Mouse (Mus musculus) lung, embryonic 15.5 days (tissue): Measurements from ENCODE around the gene AA986860. TPM values are rescaled to one million over a fixed set of nuclear protein-coding genes. Genes with fewer than 3 reads are reported as not detected.
A peak's percentile ranks its signal among the peaks of the same experiment; 100 is the strongest.

ENCODE experiments used
- ATAC-seq: fragments of 200-750 bp; cut with Nextera tagmentation; 2 replicates; pipeline ENCODE4 v1.8.0; 2017; ENCODE audit warnings: moderate number of reproducible peaks, borderline replicate concordance; ENCODE audit not compliant: low FRiP score, low TSS enrichment; ENCODE audit errors: extremely low read depth
- H3K27ac ChIP-seq: fragments of 300-500 bp; sonication (generic); 2 replicates; pipeline ENCODE4 v1.5.1; 2015; ENCODE audit warnings: moderate library complexity, mild to moderate bottlenecking, inconsistent platforms
- H3K27me3 ChIP-seq: fragments of 300-500 bp; sonication (generic); 2 replicates; pipeline ENCODE4 v1.6.1; 2015; ENCODE audit warnings: inconsistent platforms
- H3K36me3 ChIP-seq: fragments of 300-500 bp; sonication (generic); 2 replicates; pipeline ENCODE4 v1.6.1; 2015; ENCODE audit warnings: inconsistent platforms
- H3K4me1 ChIP-seq: fragments of 300-500 bp; sonication (generic); 2 replicates; pipeline ENCODE4 v1.6.1; 2015; ENCODE audit warnings: inconsistent platforms
- H3K4me2 ChIP-seq: fragments of 300-500 bp; sonication (generic); 2 replicates; pipeline ENCODE4 v1.6.1; 2015; ENCODE audit warnings: inconsistent platforms, mild to moderate bottlenecking, moderate library complexity
- H3K4me3 ChIP-seq: fragments of 300-500 bp; sonication (generic); 2 replicates; pipeline ENCODE4 v1.5.1; 2015; ENCODE audit warnings: mild to moderate bottlenecking, inconsistent platforms
- H3K9ac ChIP-seq: fragments of 300-500 bp; sonication (generic); 2 replicates; pipeline ENCODE4 v1.6.1; 2015; ENCODE audit warnings: inconsistent platforms
- H3K9me3 ChIP-seq: fragments of 300-500 bp; sonication (generic); 2 replicates; pipeline ENCODE4 v1.6.1; 2016; ENCODE audit warnings: inconsistent platforms
- WGBS: fragments of 180-500 bp; shearing (Covaris S2); methylation state at CpG from one replicate; pipeline ENCODE4 v1.1.7; 2015; 5-methylcytosine and 5-hydroxymethylcytosine counted together
- polyA plus RNA-seq: library from polyadenylated mRNA; unstranded; fragments of >200 nt; fragmentation: Nextera tagmentation; extraction: Ambion mirVana; gene quantifications from 2 replicates; pipeline ENCODE4 v1.2.1, GENCODE M21; 2015

Gene AA986860
- polyA plus RNA-seq, 1 experiment from 2014 or later, result 13.0 TPM

DNA sequence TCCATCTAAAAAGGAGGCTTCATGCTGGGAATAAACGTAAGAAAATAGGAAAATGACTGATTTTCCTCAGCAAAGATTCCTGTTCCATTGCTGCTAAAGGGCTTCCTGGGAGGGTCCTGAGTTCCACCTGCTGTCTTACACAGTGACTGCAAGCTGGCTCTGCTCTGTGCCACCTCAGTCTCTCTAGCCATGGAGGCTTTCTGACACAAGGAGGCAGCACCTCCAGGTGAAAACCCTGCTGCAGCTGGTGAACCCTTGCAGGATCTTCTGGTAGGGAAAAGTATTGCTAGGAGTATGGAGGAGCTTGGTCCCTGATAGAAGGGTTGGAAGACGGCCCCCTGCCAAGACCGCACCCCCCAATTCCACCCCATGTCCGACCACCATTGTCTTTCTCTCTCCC lies 55.2 kb downstream of the AA986860 start:
- WGBS, result 35% methylated on average over 4 of the region's 4 CpGs
- H3K36me3 ChIP-seq, result no peaks in the 10 kb centered on the region
- no peak for ATAC-seq

DNA sequence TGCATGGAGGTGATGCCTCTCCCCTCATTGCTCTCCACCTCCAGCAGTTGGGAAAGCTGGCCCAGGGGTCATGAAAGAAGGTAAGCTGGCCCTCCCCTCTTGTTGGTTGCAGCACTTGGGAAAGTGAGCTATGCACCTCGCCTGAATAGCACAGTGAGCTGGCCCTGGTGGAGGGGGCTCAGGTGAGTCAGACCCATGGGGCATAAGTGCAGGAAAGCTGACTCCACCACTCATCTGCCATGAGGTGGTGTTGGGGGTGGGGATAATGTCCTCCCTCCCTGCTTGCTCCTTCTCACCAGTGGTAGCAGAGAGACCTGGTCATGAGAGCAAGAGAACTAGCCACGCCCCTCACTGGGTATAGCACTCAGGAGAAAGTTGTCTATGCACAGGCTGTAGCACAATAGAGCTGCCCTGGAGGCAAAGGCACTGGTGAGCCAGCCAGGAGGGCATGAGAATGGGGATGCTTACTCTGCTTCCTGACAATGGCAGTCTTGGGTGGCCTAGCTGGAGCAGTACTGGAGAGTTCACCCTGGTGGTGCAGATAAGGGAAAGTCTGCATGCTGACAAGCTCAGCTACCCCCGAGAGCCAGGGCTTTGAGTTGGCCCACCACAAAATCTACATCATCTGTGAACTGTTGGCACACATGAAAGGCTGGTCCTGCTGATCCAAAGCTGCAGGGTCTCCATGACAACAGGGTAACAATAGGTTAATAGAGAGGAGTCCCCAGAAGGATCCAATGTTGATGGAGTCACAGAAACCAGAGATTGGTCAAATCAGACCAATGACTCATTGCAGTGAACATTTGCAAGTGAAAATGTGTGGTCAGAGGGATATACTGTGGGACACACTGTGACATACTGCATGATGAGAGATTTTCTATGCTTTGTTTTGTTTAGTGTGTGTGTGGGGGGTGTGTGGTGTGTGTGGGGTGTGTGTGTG lies 58.0 kb downstream of the AA986860 start:
- ATAC-seq, result 0 out of 2 replicates have a peak, but pooled peaks have one; percentile 23
- 50% methylated on average over 3 of the region's 3 CpGs for WGBS
- Histone ChIP-seq H3K36me3 (no peaks in the 10 kb centered on the region), H3K27ac (no peak overlapping the region), H3K4me3 (no peak overlapping the region), H3K4me1 (no peaks in the 10 kb centered on the region), H3K27me3 (no peaks in the 10 kb centered on the region), H3K4me2 (no peak overlapping the region), H3K9ac (no peak overlapping the region), H3K9me3 (no peaks in the 10 kb centered on the region)

More for the DNA sequence above, 55.2 kb downstream of the AA986860 start:
- no peaks in the 10 kb centered on the region for H3K27me3 ChIP-seq
- H3K27ac ChIP-seq, result no peak overlapping the region
- H3K9me3 ChIP-seq, result no peaks in the 10 kb centered on the region
- H3K9ac ChIP-seq, result no peak overlapping the region
- H3K4me2 ChIP-seq, result no peak overlapping the region
- no peaks in the 10 kb centered on the region for H3K4me1 ChIP-seq
- no peak overlapping the region for H3K4me3 ChIP-seq

Other genes with a start within 250 kb of the AA986860 start
- 0.10 and 0.23 TPM in 2 replicates for gene Zp3r, start 102.4 kb upstream of the AA986860 start, polyA plus RNA-seq
- not detected in 2 replicates for gene C4bp, start 70.3 kb upstream of the AA986860 start, polyA plus RNA-seq
- gene Gm29427, start 16.2 kb upstream of the AA986860 start, polyA plus RNA-seq, result not detected in 2 replicates
- 13.4 and 16.5 TPM in 2 replicates for gene Yod1, start 14.6 kb upstream of the AA986860 start, polyA plus RNA-seq
- 7.9 and 9.5 TPM in 2 replicates for gene Pfkfb2, start 2.7 kb upstream of the AA986860 start, polyA plus RNA-seq
- gene Fcamr, start 68.9 kb downstream of the AA986860 start, polyA plus RNA-seq, result not detected in 2 replicates
- gene Pigr, start 94.7 kb downstream of the AA986860 start, polyA plus RNA-seq, result not detected in 2 replicates
- gene Fcmr, start 133.7 kb downstream of the AA986860 start, polyA plus RNA-seq, result 0.58 TPM in 1 of 2 replicates, not detected in the other
- gene Il24, start 155.5 kb downstream of the AA986860 start, polyA plus RNA-seq, result not detected in 2 replicates
- gene Il20, start 179.5 kb downstream of the AA986860 start, polyA plus RNA-seq, result not detected in 2 replicates
- not detected in 2 replicates for gene Il19, start 208.1 kb downstream of the AA986860 start, polyA plus RNA-seq